ENCODE assay signal across 14 mouse cellular contexts in genomic region chr5:128913820-128914219, GRCm38 (mm10). TPM values are rescaled to one million over a fixed set of nuclear protein-coding genes. Genes with fewer than 3 reads are reported as not detected.
"Had no signal": no experiment of that assay in that cellular context is flagged by ENCODE, and none has a peak within 500 bp of the region (broad histone marks: within the 10 kb centered on the region; RNA-seq: fewer than 3 reads in every experiment).

No protein-coding gene starts in this region.

- H3K9me3 ChIP-seq: limb, embryonic 15.5 days; lung, embryonic 15.5 days; neural tube, embryonic 15.5 days had no signal

- H3K27me3 ChIP-seq: limb, embryonic 15.5 days; liver, embryonic 12.5 days; lung, embryonic 15.5 days; midbrain, embryonic 12.5 days; neural tube, embryonic 15.5 days had no signal

- H3K27ac ChIP-seq: limb, embryonic 15.5 days; liver, embryonic 12.5 days; lung, embryonic 15.5 days; midbrain, embryonic 12.5 days; neural tube, embryonic 15.5 days had no signal

- H3K36me3 ChIP-seq: limb, embryonic 15.5 days; liver, embryonic 12.5 days; lung, embryonic 15.5 days; midbrain, embryonic 12.5 days; neural tube, embryonic 15.5 days had no signal

- DNase-seq: kidney, adult 8-10 months; kidney, postnatal 25 days; right cerebral cortex, adult 18-20 months; right cerebral cortex, postnatal 25 days; thymus, postnatal 36 days had no signal

- H3K9ac ChIP-seq: limb, embryonic 15.5 days; liver, embryonic 12.5 days; lung, embryonic 15.5 days; midbrain, embryonic 12.5 days; neural tube, embryonic 15.5 days had no signal

- H3K4me3 ChIP-seq: limb, embryonic 15.5 days; liver, embryonic 12.5 days; lung, embryonic 15.5 days; midbrain, embryonic 12.5 days; myocyte; neural tube, embryonic 15.5 days had no signal

- H3K4me1 ChIP-seq: liver, embryonic 12.5 days; lung, embryonic 15.5 days had no signal

RNA-seq across cellular contexts. Expression of gene Rimbp2, which starts 39.5 kb away (rescaled TPM):
- total RNA-seq: megakaryocyte-erythroid progenitor cell, adult 5-6 weeks had no signal
- polyA plus RNA-seq: liver, embryonic 12.5 days; liver, embryonic 16.5 days; myocyte; thymus, postnatal 0 days had no signal
